Mouse (Mus musculus): ENCODE measurements around the gene Limd1.
A peak's percentile ranks its signal among the peaks of the same experiment; 100 is the strongest.

Gene Limd1

GRCm38 (mm10) chr9:123516641-123517385 lies 38.3 kb downstream of the Limd1 start:
- DNase-seq (ENCODE audit: low spot score), result no peak

GRCm38 (mm10) chr9:123518969-123519894 lies 40.7 kb downstream of the Limd1 start:
- DNase-seq (ENCODE audit: low spot score), result peak; percentile 82

GRCm38 (mm10) chr9:123520735-123521134 lies 42.2 kb downstream of the Limd1 start:
- no peak for DNase-seq (ENCODE audit: low spot score)

GRCm38 (mm10) chr9:123523676-123524075 lies 45.2 kb downstream of the Limd1 start:
- peak; percentile 60 for DNase-seq (ENCODE audit: low spot score)

GRCm38 (mm10) chr9:123525095-123525494 lies 46.6 kb downstream of the Limd1 start:
- peak; percentile 74 for DNase-seq (ENCODE audit: low spot score)

GRCm38 (mm10) chr9:123526502-123526901 lies 48.0 kb downstream of the Limd1 start:
- DNase-seq (ENCODE audit: low spot score), result no peak

- DNase-seq (ENCODE audit: low spot score), result no peak
These were observed 49.8 kb downstream of the Limd1 start for GRCm38 (mm10) chr9:123528087-123528925.

GRCm38 (mm10) chr9:123528926-123529295 lies 50.4 kb downstream of the Limd1 start:
- peak; percentile 51 for DNase-seq (ENCODE audit: low spot score)

- peak; percentile 98 for DNase-seq (ENCODE audit: low spot score)
These were observed 51.1 kb downstream of the Limd1 start, which contains the start of gene Sacm1l for GRCm38 (mm10) chr9:123529392-123530157. Gene Sacm1l (plus strand): TSS chr9:123529759.

- no peak for DNase-seq (ENCODE audit: low spot score)
These were observed 51.6 kb downstream of the Limd1 start for GRCm38 (mm10) chr9:123530158-123530475.

- DNase-seq (ENCODE audit: low spot score), result no peak
These were observed 52.1 kb downstream of the Limd1 start for GRCm38 (mm10) chr9:123530566-123531130.

- no peak for DNase-seq (ENCODE audit: low spot score)
These were observed 52.7 kb downstream of the Limd1 start for GRCm38 (mm10) chr9:123531234-123531633.

GRCm38 (mm10) chr9:123536613-123537012 lies 58.1 kb downstream of the Limd1 start:
- no peak for DNase-seq (ENCODE audit: low spot score)

GRCm38 (mm10) chr9:123538189-123538588 lies 59.7 kb downstream of the Limd1 start:
- no peak for DNase-seq (ENCODE audit: low spot score)

- DNase-seq (ENCODE audit: low spot score), result no peak
These were observed 60.6 kb downstream of the Limd1 start for GRCm38 (mm10) chr9:123539093-123539492.

GRCm38 (mm10) chr9:123539823-123540222 lies 61.3 kb downstream of the Limd1 start:
- no peak for DNase-seq (ENCODE audit: low spot score)

GRCm38 (mm10) chr9:123554599-123554998 lies 76.1 kb downstream of the Limd1 start:
- no peak for DNase-seq (ENCODE audit: low spot score)
